Mouse (Mus musculus): ENCODE data around the gene Neu4.
"Not testable (repeated sequence)": the region's sequence is repeated elsewhere in the genome, so short reads cannot be mapped to it uniquely, and the experiment has no call there.

Neu4 gene

DNA sequence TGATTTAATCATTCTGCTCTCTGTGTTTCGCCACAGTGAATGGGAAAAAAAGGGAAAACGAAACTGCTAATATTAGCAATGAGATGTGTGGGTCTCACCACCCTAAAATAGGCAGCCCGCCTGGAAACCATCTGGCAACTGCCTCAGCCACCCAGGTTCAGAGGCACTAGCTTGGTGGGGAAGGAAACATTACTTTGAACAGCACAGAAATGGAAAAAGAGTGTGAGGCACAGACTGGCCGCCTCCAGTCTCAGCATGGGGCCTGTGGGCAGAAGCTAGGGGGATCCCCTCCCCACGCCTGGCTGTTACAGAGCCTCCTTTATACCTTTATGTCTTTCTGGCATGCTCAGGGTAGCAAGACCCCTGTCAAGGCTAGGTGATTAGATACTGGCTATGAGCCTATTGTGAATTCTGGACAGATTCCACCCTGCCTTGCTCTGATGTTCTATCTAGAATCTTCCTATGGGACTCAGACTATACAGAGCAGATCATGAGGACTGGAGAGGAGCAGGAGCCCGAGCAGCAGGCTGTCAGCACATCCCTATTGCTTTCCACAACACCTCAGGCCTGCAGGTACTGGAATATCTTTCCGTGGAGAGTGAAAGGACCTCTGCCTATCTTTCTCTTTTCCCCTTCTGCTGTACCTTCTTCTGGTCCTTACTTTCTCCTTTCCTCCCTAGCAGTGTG is 33.4 kb downstream of the Neu4 start:
- no peak for DNase-seq (ENCODE audit: low read depth, low spot score)

DNA sequence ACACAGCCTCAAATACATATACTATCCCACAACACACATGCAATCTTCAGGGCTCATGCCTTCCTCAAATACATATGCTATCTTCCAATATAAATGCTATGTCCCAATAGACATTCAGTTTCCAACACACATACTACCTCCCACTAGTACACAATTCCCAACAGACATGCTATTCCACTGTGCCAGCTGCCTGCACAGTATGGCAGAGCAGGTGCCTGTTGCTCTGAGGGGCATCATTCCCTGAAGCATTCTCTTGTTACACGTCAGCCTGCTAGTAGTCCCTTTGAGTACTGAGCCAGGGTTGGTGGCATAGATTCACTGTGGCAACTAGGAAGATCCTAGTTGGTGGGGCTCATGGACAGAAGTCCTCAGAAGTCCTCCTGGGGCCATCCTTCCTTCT is 34.2 kb downstream of the Neu4 start:
- no peak for DNase-seq (ENCODE audit: low read depth, low spot score)

DNA sequence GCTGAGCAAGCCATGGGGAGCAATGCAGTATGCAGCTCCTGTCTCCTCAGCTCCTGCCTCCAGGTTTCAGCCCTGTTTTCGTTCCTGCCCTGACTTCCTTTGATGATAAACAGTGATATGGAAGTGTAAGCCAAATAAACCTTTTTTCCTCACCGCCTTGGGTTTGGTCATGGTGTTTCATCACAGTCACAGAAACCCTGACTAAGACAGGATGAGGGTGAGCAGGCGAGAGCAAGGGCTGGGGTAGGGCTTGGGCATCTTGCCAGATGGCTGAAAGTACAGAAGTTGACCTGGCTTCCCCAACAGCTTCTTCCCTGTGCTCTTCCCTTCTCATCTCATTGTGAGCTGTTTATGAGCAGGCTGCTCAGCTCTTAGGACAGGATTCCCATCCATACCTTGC is 35.7 kb downstream of the Neu4 start:
- no peak for DNase-seq (ENCODE audit: low read depth, low spot score)

DNA sequence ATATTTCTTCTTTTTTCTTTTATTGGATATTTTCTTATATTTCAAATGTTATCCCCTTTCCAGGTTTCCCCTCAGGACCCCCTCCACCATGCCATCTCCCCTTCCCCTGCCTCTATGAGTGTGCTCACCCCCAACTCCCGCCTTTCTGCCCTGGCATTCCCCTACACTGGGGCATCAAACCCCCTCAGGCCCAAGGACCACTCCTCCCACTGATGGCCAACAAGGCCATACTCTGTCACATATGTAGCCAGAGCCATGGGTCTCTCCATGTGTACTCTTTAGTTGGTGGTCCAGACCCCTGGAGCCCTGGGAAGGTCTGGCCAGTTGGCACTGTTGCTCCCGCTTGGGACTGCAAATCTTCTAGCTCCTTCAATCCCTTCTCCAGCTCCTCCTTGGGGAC is 37.1 kb downstream of the Neu4 start:
- DNase-seq (ENCODE audit: low read depth, low spot score): no peak

DNA sequence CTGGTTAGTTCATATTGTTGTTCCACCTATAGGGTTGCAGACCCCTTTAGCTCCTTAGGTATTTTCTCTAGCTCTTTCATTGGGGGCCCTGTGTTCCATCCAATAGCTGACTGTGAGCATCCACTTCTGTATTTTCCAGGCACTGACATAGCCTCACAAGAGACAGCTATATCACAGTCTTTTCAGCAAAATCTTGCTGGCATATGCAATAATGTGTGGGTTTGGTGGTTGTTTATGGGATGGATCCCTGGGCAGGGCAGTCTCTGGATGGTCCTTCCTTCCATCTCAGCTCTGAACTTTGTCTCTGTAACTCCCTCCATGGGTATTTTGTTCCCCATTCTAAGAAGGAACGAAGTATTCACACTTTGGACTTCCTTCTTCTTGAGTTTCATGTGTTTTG is 38.0 kb downstream of the Neu4 start:
- not testable (repeated sequence) for DNase-seq (ENCODE audit: low read depth, low spot score)

DNA sequence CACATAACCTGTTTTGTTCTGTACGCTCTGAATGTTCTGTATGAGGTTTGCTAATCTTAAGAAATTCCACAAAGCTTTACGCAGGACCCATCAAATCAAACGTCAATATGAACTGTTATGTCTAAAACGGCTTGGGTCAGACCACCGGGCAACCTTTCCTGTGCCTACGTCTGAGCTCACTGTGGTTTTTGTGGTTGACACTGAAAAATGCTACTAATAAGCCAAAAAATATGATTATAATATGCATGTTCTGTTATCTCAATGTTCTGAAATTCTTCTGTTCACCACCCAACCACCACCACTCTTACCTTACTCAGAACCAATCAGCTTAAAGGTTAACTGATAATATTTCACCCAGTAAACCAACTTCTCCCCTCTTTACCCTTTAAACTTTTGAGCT is 54.5 kb downstream of the Neu4 start:
- DNase-seq (ENCODE audit: low read depth, low spot score): no peak

DNA sequence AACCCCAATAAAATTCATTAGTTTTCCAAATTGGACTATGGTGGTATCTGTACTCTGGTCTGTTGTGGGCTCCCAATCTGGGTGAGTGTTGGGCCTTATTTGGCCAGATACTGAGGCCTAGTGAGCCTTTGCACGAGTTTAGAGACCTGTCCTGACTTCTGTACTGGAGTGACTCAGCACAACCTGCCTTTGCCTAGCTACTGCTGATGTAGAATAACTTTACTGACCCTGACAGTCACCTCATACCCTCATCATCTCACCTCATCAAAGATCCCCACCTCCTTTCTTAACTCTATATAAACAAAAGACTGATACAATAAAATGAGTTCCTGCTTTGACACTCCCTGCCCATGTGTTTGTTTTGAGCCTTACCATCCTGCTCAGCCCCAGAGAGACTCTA is 56.5 kb downstream of the Neu4 start:
- DNase-seq (ENCODE audit: low read depth, low spot score): no peak

All from embryo, embryonic 11.5 days (tissue).